In genomic region chr14:107785242-107785641, GRCm38 (mm10) we compare ENCODE assay signal across 27 mouse cellular contexts.
"Had no signal": no experiment of that assay in that cellular context is flagged by ENCODE, and none has a peak within 500 bp of the region (broad histone marks: within the 10 kb centered on the region; RNA-seq: fewer than 3 reads in every experiment).

No protein-coding gene starts in this region.

- H3K9ac ChIP-seq: embryonic facial prominence, embryonic 12.5 days; embryonic facial prominence, embryonic 13.5 days; embryonic facial prominence, embryonic 15.5 days; forebrain, embryonic 12.5 days; forebrain, embryonic 13.5 days; forebrain, embryonic 15.5 days; forebrain, postnatal 0 days had no signal

- DNase-seq: cerebellum, adult 9-10 months; cerebellum, adult 9-11 months; cerebellum, postnatal 10 days; cerebellum, postnatal 14 days; cerebellum, postnatal 25 days; cerebellum, postnatal 36 days; embryo, embryonic 11 days; forebrain, postnatal 0 days; gastrocnemius, adult 2 months; gastrocnemius, postnatal 14 days; gastrocnemius, postnatal 25 days; gastrocnemius, postnatal 36 days; heart, adult 11 months; heart, adult 18-20 months; heart, adult 2 months had no signal

- H3K9me3 ChIP-seq: embryonic facial prominence, embryonic 10.5 days; embryonic facial prominence, embryonic 12.5 days; embryonic facial prominence, embryonic 13.5 days; embryonic facial prominence, embryonic 15.5 days; forebrain, embryonic 10.5 days; forebrain, embryonic 12.5 days; forebrain, embryonic 13.5 days; forebrain, embryonic 15.5 days; heart, embryonic 10.5 days had no signal

- H3K36me3 ChIP-seq: embryonic facial prominence, embryonic 10.5 days; embryonic facial prominence, embryonic 12.5 days; embryonic facial prominence, embryonic 13.5 days; embryonic facial prominence, embryonic 15.5 days; forebrain, embryonic 10.5 days; forebrain, embryonic 12.5 days; forebrain, embryonic 15.5 days; heart, embryonic 10.5 days had no signal

- H3K27me3 ChIP-seq: embryonic facial prominence, embryonic 12.5 days; embryonic facial prominence, embryonic 13.5 days; embryonic facial prominence, embryonic 15.5 days; forebrain, embryonic 12.5 days; forebrain, embryonic 13.5 days; forebrain, embryonic 15.5 days had no signal

- H3K4me1 ChIP-seq: embryonic facial prominence, embryonic 10.5 days; embryonic facial prominence, embryonic 12.5 days; embryonic facial prominence, embryonic 13.5 days; embryonic facial prominence, embryonic 15.5 days; forebrain, embryonic 10.5 days; forebrain, embryonic 12.5 days; forebrain, embryonic 13.5 days; forebrain, embryonic 15.5 days; heart, embryonic 10.5 days had no signal

- H3K27ac ChIP-seq: embryonic facial prominence, embryonic 10.5 days; embryonic facial prominence, embryonic 12.5 days; embryonic facial prominence, embryonic 13.5 days; embryonic facial prominence, embryonic 15.5 days; forebrain, embryonic 10.5 days; forebrain, embryonic 12.5 days; forebrain, embryonic 13.5 days; forebrain, embryonic 15.5 days; gastrocnemius, adult 2 months; heart, adult 2 months; heart, embryonic 10.5 days had no signal

- H3K4me3 ChIP-seq: embryonic facial prominence, embryonic 10.5 days; embryonic facial prominence, embryonic 12.5 days; embryonic facial prominence, embryonic 13.5 days; embryonic facial prominence, embryonic 15.5 days; erythroblast, embryonic 14.5 days; forebrain, embryonic 10.5 days; forebrain, embryonic 12.5 days; forebrain, embryonic 13.5 days; forebrain, embryonic 15.5 days; gastrocnemius, adult 2 months; heart, adult 2 months; heart, embryonic 10.5 days had no signal

- ATAC-seq: forebrain, embryonic 13.5 days; forebrain, embryonic 14.5 days; forebrain, embryonic 15.5 days; forebrain, embryonic 16.5 days; forebrain, postnatal 0 days had no signal

- H3K4me2 ChIP-seq: embryonic facial prominence, embryonic 12.5 days; embryonic facial prominence, embryonic 13.5 days; embryonic facial prominence, embryonic 15.5 days; forebrain, embryonic 12.5 days; forebrain, embryonic 13.5 days; forebrain, embryonic 15.5 days had no signal
